Mouse (Mus musculus) E14TG2a.4 (cell line): ENCODE measurements around the gene Riok1.

Source experiments
- CTCF ChIP-seq: conservative IDR thresholded peaks from 2 replicates; pipeline ENCODE4 v1.5.1; 2014; ENCODE audit warnings: low read length
- NANOG ChIP-seq: IDR thresholded peaks from 2 replicates; pipeline ENCODE4 v1.6.1; 2014; ENCODE audit warnings: borderline replicate concordance, low read length, mixed read lengths
- POU5F1 ChIP-seq: IDR thresholded peaks from 2 replicates; pipeline ENCODE4 v1.6.1; 2014; ENCODE audit warnings: low read length, borderline replicate concordance

DNA sequence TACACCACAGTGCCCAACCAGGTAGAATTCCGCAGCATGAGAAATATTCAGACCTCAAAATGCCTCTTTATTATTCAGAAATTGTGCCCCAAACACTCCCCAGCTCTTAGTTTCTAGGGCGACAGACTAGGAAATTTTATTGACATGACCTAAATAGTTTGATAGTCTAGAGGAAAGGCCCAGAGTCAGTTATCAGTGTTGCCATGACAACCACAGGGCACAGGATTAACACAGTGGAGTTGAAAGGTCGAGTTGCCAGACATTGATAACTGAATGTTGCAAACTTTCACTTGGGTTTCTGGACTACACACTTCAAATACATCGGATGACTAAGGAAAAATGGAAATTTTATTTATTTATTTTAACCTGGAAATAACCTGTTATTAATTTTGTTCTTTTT lies 53.1 kb downstream of the Riok1 start:
- no peak for TF ChIP-seq CTCF
- no peak for TF ChIP-seq NANOG
- no peak for TF ChIP-seq POU5F1
